Mouse (Mus musculus) liver, adult 2 months (tissue): ENCODE results near the gene Ranbp9.

Experiments used
- CTCF ChIP-seq: fragments of 200-500 bp; IDR thresholded peaks from 2 replicates; pipeline ENCODE4 v1.5.1; 2011; ENCODE audit warnings: low read depth, low read length, control low read depth
- POLR2A ChIP-seq: fragments of 200-500 bp; IDR thresholded peaks from 2 replicates; pipeline ENCODE4 v1.6.1; 2011; ENCODE audit warnings: low read length, control low read depth; ENCODE audit not compliant: insufficient read depth; ENCODE audit errors: extremely low read depth

GRCm38 (mm10) chr13:43370063-43370462, 111.0 kb downstream of the Ranbp9 start:
- no peak for TF ChIP-seq POLR2A
- no peak for TF ChIP-seq CTCF
